Mouse (Mus musculus): ENCODE results near the gene Lexm. TPM values are rescaled to one million over a fixed set of nuclear protein-coding genes. Genes with fewer than 3 reads are reported as not detected.
A peak's percentile ranks its signal among the peaks of the same experiment; 100 is the strongest.

Gene Lexm
- total and polyA plus RNA-seq, 2 experiments from 2014 or later, result not detected

- 88% methylated on average over 8 of the region's 8 CpGs for WGBS
- Histone ChIP-seq H3K27me3 (ENCODE audit: insufficient read depth, low read length) (no peaks in the 10 kb centered on the region), H3K27ac (no peak overlapping the region), H3K36me3 (ENCODE audit: insufficient read depth, low read length) (peaks cover 69% of the 10 kb centered on the region), H3K4me2 (ENCODE audit: low read depth, low read length) (no peak overlapping the region), H3K9me3 (ENCODE audit: low read length) (no peaks in the 10 kb centered on the region), H3K4me1 (ENCODE audit: insufficient read depth, low read length) (no peaks in the 10 kb centered on the region), H3K9ac (replicated peaks; ENCODE audit: low read length) (no peak overlapping the region), H3K4me3 (ENCODE audit: low read length) (no peak overlapping the region)
- DNase-seq (ENCODE audit: low spot score) (no peak), ATAC-seq (no peak)
- TF ChIP-seq CTCF (IDR thresholded peaks at IDR 0.05; ENCODE audit: low read depth), result no peak
Measured at GRCm38 (mm10) chr4:106575022-106575421, 42.0 kb downstream of the Lexm start.

GRCm38 (mm10) chr4:106571081-106571724, 45.8 kb downstream of the Lexm start:
- TF ChIP-seq CTCF (IDR thresholded peaks at IDR 0.05; ENCODE audit: low read depth), result no peak
- 83% methylated on average over 11 of the region's 11 CpGs for WGBS
- Histone ChIP-seq H3K27me3 (ENCODE audit: insufficient read depth, low read length) (no peaks in the 10 kb centered on the region), H3K4me2 (ENCODE audit: low read depth, low read length) (no peak overlapping the region), H3K9ac (replicated peaks; ENCODE audit: low read length) (no peak overlapping the region), H3K9me3 (ENCODE audit: low read length) (no peaks in the 10 kb centered on the region), H3K36me3 (ENCODE audit: insufficient read depth, low read length) (peaks cover 51% of the 10 kb centered on the region), H3K27ac (no peak overlapping the region), H3K4me1 (ENCODE audit: insufficient read depth, low read length) (no peaks in the 10 kb centered on the region), H3K4me3 (ENCODE audit: low read length) (no peak overlapping the region)
- ATAC-seq (no peak), DNase-seq (ENCODE audit: low spot score) (no peak)

GRCm38 (mm10) chr4:106569680-106570079, 47.4 kb downstream of the Lexm start:
- peak; percentile 28 for DNase-seq (ENCODE audit: low spot score)
- ATAC-seq, result 0 out of 2 replicates have a peak, but pooled peaks have one; percentile 21
- Histone ChIP-seq H3K9ac (replicated peaks; ENCODE audit: low read length) (no peak overlapping the region), H3K36me3 (ENCODE audit: insufficient read depth, low read length) (peaks cover 47% of the 10 kb centered on the region), H3K27ac (no peak overlapping the region), H3K4me2 (ENCODE audit: low read depth, low read length) (no peak overlapping the region), H3K9me3 (ENCODE audit: low read length) (no peaks in the 10 kb centered on the region), H3K27me3 (ENCODE audit: insufficient read depth, low read length) (no peaks in the 10 kb centered on the region), H3K4me3 (ENCODE audit: low read length) (no peak overlapping the region), H3K4me1 (ENCODE audit: insufficient read depth, low read length) (no peaks in the 10 kb centered on the region)
- no peak for TF ChIP-seq CTCF (IDR thresholded peaks at IDR 0.05; ENCODE audit: low read depth)
- 95% methylated on average over 4 of the region's 4 CpGs for whole genome bisulfite sequencing

- Histone ChIP-seq H3K4me3 (ENCODE audit: low read length) (no peak overlapping the region), H3K4me1 (ENCODE audit: insufficient read depth, low read length) (peaks cover 33% of the 10 kb centered on the region), H3K27me3 (ENCODE audit: insufficient read depth, low read length) (no peaks in the 10 kb centered on the region), H3K9me3 (ENCODE audit: low read length) (no peaks in the 10 kb centered on the region), H3K9ac (replicated peaks; ENCODE audit: low read length) (0 out of 2 replicates have a peak overlapping the region, but pooled peaks have one; percentile 66), H3K36me3 (ENCODE audit: insufficient read depth, low read length) (peaks cover 11% of the 10 kb centered on the region; the same call in 1 of the 2 replicates), H3K4me2 (ENCODE audit: low read depth, low read length) (peak overlapping the region; percentile 86), H3K27ac (no peak overlapping the region)
- TF ChIP-seq CTCF (IDR thresholded peaks at IDR 0.05; ENCODE audit: low read depth), result no peak
- DNase-seq (ENCODE audit: low spot score) (no peak), ATAC-seq (no peak)
- WGBS, result 82% methylated on average over 11 of the region's 11 CpGs
Measured at GRCm38 (mm10) chr4:106564161-106564560, 52.9 kb downstream of the Lexm start.

- 40% methylated on average over 9 of the region's 9 CpGs for WGBS
- H3K9me3 ChIP-seq (ENCODE audit: low read length), result no peaks in the 10 kb centered on the region
- peak overlapping the region; percentile 66; the same call in 1 of the 2 replicates for H3K9ac ChIP-seq (replicated peaks; ENCODE audit: low read length)
- no peaks in the 10 kb centered on the region for H3K27me3 ChIP-seq (ENCODE audit: insufficient read depth, low read length)
- peak overlapping the region; percentile 86 for H3K4me2 ChIP-seq (ENCODE audit: low read depth, low read length)
- peaks cover 33% of the 10 kb centered on the region for H3K4me1 ChIP-seq (ENCODE audit: insufficient read depth, low read length)
- no peak for TF ChIP-seq CTCF (IDR thresholded peaks at IDR 0.05; ENCODE audit: low read depth)
- ATAC-seq, result no peak
- DNase-seq (ENCODE audit: low spot score), result peak; percentile 6
- peak overlapping the region; percentile 89 for H3K4me3 ChIP-seq (ENCODE audit: low read length)
- peaks cover 11% of the 10 kb centered on the region; the same call in 1 of the 2 replicates for H3K36me3 ChIP-seq (ENCODE audit: insufficient read depth, low read length)
- H3K27ac ChIP-seq, result no peak overlapping the region
Measured at GRCm38 (mm10) chr4:106562837-106563790, 53.9 kb downstream of the Lexm start.

- WGBS, result 7% methylated on average over 6 of the region's 6 CpGs
- peaks cover 33% of the 10 kb centered on the region for H3K4me1 ChIP-seq (ENCODE audit: insufficient read depth, low read length)
- peak overlapping the region; percentile 66 for H3K9ac ChIP-seq (replicated peaks; ENCODE audit: low read length)
- peaks cover 11% of the 10 kb centered on the region; the same call in 1 of the 2 replicates for H3K36me3 ChIP-seq (ENCODE audit: insufficient read depth, low read length)
- ATAC-seq, result no peak
- no peaks in the 10 kb centered on the region for H3K27me3 ChIP-seq (ENCODE audit: insufficient read depth, low read length)
- H3K4me2 ChIP-seq (ENCODE audit: low read depth, low read length), result peak overlapping the region; percentile 86
- no peak for TF ChIP-seq CTCF (IDR thresholded peaks at IDR 0.05; ENCODE audit: low read depth)
- no peaks in the 10 kb centered on the region for H3K9me3 ChIP-seq (ENCODE audit: low read length)
- no peak overlapping the region for H3K27ac ChIP-seq
- DNase-seq (ENCODE audit: low spot score), result no peak
- H3K4me3 ChIP-seq (ENCODE audit: low read length), result peak overlapping the region; percentile 89
Measured at GRCm38 (mm10) chr4:106562006-106562405, 55.0 kb downstream of the Lexm start.
